Mouse (Mus musculus): Measurements from ENCODE around the gene Ift81.

Ift81 gene

GRCm38 (mm10) chr5:122547810-122548209 lies 66.5 kb downstream of the Ift81 start:
- no peak for DNase-seq (ENCODE audit: low spot score in 2 of 2)

- no peak for DNase-seq (ENCODE audit: low spot score in 2 of 2)
Measured at GRCm38 (mm10) chr5:122547251-122547714, 67.0 kb downstream of the Ift81 start.

GRCm38 (mm10) chr5:122543392-122543791 lies 70.9 kb downstream of the Ift81 start:
- DNase-seq (ENCODE audit: low spot score in 2 of 2) = no peak

DNA sequence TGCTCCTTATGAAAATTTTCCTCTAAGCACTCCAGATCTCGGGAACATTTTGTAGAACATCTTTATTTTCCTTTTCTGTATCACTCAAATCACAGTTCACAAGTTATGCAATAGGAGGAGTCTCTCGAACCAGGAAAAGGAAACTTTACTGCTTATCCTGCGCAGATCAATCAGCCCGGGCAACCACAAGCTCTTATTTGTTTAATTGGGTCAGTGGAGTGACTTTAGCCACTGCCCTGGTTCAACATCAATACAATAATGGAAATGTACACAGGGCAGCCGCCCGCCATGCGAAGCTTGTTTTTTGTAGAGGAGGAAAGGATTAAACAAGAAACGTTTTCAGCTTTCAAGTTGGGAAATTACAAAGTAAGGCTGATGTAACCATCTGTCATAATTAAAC lies 72.4 kb downstream of the Ift81 start:
- DNase-seq (ENCODE audit: low spot score in 2 of 2) = no peak

- DNase-seq (ENCODE audit: low spot score in 2 of 2) = no peak
Measured at GRCm38 (mm10) chr5:122538077-122538476, 76.2 kb downstream of the Ift81 start.

GRCm38 (mm10) chr5:122537654-122538053 lies 76.7 kb downstream of the Ift81 start:
- no peak for DNase-seq (ENCODE audit: low spot score in 2 of 2)

DNA sequence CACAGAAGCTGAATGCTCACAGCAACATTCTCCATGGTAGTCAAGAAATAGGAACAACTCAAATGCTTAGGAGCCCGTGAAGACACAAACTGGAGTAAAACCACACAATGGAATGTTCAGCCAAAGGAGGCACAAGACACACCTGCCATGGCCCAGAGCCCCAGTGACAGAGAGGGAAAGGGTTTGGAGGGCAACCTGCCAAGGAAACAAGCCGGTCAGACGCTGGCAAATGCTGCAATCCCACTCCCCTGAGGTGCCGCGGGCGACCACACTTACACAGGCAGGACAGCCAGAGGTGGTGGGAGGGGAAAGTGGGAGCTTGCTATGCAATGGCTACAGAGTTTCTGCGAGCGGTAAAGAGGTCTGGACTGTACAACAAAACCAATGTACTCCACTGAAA lies 80.4 kb downstream of the Ift81 start:
- no peak for DNase-seq (ENCODE audit: low spot score in 2 of 2)

DNA sequence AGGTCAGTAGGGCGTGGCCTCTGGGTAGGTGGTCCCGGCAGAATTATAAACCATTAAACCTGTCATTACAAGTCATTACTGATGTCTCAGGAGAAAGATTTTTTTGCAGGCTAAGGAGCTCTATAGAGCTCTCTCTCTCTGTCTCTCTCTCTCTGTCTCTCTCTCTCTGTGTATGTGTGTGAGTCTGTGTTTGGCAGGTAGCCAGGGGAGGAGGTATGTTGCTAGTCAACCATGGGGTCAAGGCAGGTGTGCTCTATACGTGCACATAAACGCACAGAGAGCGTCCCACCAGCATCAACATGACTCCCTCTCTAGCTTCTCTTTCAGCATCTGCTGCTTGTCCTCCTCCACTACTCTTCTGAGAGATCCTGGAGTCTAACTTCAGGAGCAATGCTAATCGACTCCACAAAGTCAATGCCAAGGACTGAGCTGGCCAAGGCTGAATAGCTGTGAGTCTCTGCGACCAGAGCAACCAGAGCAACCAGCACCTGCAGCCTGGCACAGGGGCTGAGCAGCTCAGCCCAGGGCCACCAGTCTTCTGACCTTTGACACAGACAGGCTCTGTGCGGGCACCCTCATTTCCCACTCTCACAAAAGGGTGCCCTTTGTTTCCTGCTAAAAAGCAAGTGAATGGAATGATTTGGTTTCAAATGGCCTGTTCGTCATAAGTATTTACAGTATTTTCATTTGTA lies 84.3 kb downstream of the Ift81 start:
- no peak for DNase-seq (ENCODE audit: low spot score in 2 of 2)

- DNase-seq (ENCODE audit: low spot score in 2 of 2) = no peak
Measured at GRCm38 (mm10) chr5:122529316-122529715, 85.0 kb downstream of the Ift81 start.

- DNase-seq (ENCODE audit: low spot score in 2 of 2) = no peak
Measured at GRCm38 (mm10) chr5:122528591-122528990, 85.7 kb downstream of the Ift81 start.

DNA sequence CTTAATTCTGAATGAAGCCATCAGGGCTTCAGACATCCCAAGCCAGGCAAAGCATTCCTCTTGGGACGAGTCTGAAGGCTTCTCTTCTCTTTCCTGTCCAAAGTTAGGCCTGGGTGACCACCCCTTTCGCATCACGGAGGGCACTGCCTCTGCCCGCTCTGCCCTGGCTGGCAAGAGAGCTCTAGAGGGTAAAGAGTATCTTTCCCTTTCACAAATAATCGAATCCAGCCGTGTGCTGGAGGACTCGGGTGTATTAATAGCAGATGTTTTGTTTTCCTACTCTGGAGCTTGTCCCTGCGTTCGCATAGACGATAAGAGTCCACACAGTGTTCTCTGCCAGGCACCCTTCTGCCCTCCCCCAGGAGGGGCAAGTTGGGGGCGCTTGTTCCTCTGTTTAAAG lies 86.6 kb downstream of the Ift81 start:
- no peak for DNase-seq (ENCODE audit: low spot score in 2 of 2)

DNA sequence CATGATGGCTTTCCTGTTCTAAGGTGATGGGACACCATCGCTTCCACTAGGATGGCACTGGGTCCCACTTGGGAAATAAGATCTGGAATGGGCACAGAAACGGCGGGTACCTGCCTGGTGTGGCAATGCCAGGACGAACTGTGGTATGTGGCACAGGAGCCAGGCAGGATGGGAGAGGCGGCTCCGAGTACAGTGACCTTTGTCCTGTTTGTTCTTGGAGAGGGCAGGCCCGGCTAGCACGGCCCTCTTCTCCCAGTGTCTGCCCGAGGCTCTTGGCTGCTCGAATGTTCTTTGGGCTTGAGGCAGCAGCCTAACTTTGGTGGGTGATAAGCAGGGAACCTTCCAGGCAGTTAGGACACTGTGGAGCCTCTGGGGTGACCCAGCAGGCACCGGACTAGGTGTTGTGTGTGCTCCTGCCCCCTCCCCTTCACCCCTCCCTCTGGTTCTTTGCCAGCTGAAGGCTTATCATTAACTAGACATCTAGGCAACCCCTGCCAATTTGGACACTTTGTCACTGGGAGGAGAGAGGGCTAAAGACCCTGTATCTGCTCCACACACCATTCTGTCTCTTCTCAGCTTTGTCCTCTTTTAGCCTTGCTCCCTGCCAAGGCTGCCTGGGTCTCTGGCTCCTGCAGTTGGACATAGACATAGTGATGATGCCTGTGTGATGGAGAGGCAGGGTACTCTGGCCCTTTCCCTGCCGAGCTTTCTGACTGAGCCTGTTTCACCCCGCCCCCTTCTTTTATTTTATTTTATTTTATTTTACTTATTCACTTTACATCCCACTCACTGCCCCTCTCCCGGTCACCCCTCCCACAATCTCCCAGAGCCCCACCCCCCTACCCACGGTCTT lies 87.2 kb downstream of the Ift81 start:
- no peak for DNase-seq (ENCODE audit: low spot score in 2 of 2)

DNA sequence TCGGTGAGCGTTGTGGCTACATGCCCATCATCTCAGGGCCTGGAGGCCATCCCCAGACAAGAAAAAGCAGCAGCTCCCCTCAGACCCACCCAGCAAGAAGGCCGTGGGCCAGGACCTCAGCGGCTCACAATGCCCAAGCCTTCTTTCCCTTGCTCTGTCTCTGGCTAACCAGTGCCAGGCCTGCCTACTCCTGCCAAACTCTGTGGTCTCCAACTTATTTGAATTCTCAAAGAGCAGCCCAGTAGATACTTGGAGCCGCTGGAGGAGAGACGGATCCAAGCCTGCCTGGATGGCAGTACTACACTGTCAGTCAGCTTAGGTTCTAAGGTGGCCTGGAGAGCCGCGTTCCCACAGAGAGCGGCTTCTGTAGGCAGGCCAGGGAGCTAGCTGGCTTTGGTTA lies 87.9 kb downstream of the Ift81 start:
- DNase-seq (ENCODE audit: low spot score in 2 of 2) = no peak

DNA sequence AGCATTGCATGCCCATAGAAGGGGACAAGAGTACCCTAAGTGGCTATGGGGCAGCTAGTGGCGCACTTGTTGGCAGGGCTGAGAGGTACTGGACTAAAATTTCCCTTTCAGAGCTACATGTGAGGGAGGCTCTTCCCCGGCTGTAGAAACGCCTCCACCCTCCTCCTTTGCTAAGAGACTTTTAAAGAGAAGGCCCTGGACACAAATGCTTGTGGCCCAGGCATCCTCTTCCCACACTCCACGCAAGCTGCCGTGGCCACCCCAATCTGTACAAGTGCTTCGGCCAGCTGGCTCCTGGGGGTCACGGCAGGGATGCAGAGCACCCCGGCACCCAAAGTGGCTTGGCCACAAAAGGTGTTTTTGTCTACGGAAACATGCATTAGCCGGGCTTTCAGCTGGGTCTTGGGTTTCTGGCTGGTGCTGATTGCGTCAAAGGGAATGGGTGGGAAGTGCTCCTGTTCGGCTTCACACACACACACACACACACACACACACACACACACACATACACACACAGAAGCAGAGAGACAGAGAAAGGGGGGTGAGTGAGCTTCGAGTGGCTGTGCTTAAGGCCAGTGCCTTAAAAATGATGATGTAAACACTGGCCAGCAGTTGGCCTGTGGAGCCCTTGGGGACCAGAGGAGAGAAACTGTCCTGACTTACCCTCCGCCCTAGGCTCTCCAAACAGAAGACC lies 88.9 kb downstream of the Ift81 start:
- no peak for DNase-seq (ENCODE audit: low spot score in 2 of 2)

- DNase-seq (ENCODE audit: low spot score in 2 of 2) = no peak
Measured at GRCm38 (mm10) chr5:122524854-122525237, 89.5 kb downstream of the Ift81 start.

- DNase-seq (ENCODE audit: low spot score in 2 of 2) = no peak
Measured at GRCm38 (mm10) chr5:122524244-122524643, 90.1 kb downstream of the Ift81 start.

DNA sequence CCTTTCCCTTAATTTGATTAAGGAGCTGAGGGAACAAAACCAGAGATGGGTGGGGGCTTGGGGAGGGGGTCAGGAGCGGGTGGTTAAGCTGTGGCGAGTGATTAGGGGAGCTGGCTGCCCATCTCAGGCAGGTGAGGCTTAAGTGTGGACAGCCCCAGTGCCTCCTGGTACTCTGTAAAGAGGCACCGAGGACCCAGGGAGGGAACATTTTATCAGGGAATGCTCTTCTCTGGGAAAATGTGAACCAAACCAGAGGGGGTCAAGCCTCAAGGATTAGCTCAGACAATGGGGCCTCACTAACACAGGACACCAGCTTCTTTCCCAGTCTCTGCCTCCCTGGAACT lies 93.2 kb downstream of the Ift81 start:
- DNase-seq (ENCODE audit: low spot score in 2 of 2) = no peak

DNA sequence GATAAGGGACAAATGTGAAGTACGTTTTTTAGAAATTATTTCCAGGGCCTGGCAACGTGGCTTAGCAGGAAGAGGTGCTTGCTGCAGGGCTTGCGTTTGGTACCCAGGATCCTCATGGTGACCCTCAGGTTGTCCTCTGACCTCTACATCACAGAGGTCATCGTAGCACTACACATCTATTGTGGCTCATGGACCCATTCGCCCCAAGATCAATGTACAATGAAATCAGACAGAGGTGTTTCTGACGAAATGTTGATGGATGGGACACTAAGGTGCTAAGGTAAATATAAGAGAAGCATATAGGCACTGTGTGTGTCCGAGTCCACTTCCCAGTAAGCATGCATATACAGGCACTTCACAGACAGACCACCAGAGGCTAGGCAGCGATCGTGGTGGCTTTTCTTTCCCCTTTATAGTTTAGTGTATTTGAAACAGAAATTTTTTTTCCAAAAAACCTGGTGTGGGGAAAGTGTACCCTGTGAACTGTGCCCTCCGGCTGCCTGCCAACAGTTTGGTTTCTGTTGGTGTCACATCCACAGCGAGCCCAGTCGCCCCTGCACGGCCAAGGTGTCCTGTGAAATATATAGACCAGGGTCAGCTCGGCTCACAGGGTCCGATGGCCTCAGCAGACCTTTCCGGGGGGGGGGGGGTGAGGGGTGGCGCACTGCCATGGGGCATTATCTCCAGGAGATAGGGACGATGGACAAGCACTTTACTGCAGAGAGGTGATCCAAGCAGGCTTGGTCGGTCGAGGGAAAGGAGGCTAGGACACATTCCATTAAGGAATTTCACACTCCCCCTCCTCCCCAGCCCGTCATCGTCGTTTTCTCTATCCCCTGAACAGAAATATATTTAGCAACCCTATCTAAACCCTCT lies 93.8 kb downstream of the Ift81 start:
- no peak for DNase-seq (ENCODE audit: low spot score in 2 of 2)

DNA sequence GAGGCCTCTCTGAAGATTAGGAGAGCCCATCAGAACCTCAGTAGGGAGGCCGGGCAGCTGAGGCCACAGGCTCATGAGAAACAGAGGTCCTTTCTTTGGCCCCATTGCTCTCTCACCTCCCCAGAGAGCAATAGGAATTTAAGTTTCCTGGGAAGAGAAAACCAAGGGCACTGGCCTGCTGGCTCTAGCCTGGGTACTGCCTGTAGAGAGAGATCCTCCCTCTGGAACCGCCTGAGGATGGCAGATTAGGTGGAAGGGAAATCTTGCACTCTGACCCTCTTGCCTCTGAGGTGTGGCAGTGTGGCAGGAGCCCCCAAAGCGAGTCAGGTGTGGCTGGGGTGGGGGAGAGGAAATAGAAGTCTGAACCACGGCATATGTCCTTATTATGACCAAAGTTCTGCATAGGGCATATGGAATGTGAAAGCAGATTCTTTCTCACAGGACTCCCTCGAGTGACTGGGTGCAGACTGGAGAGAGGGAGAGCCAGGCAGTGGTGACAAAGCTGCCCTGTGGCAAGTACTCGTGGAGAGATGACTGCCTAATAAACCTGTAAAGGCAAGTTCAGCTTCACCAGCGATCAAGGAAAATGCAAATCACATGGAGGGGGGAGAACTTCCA lies 95.2 kb downstream of the Ift81 start:
- no peak for DNase-seq (ENCODE audit: low spot score in 2 of 2)

DNA sequence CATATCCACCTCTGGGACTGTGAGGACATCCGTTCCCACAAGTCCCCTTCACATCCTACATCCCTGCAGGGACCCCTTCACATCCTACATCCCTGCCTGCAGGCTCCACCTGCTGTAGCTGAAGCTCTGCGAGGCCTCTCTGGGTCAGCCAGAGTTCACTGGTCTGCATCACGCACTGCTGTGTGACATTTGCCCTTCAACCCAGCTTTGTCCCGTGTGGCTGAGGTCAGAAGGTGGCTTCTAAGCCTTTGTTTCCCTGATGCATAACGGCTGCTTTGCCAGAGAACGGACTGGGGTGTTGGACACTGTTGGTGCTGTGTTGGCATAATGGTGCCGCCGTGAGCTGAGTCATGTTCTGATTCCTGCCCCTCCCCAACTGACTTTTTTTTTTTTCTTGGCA lies 96.1 kb downstream of the Ift81 start:
- DNase-seq (ENCODE audit: low spot score in 2 of 2) = no peak

- DNase-seq (ENCODE audit: low spot score in 2 of 2) = no peak
Measured at GRCm38 (mm10) chr5:122516901-122517300, 97.4 kb downstream of the Ift81 start.

Data from frontal cortex, postnatal 25 days (tissue).